Mouse (Mus musculus) B cell, adult 62 days (primary cell): ENCODE results near the gene Peak1. TPM values are rescaled to one million over a fixed set of nuclear protein-coding genes. Genes with fewer than 3 reads are reported as not detected.

Experiments used
- total RNA-seq: library from RNA; stranded (reverse); gene quantifications from 4 replicates; pipeline ENCODE4 v1.2.4, GENCODE M21; 2023

Peak1 gene
- 26.5 to 31.9 TPM (median 29.4 TPM) in 4 replicates for total RNA-seq

DNA sequence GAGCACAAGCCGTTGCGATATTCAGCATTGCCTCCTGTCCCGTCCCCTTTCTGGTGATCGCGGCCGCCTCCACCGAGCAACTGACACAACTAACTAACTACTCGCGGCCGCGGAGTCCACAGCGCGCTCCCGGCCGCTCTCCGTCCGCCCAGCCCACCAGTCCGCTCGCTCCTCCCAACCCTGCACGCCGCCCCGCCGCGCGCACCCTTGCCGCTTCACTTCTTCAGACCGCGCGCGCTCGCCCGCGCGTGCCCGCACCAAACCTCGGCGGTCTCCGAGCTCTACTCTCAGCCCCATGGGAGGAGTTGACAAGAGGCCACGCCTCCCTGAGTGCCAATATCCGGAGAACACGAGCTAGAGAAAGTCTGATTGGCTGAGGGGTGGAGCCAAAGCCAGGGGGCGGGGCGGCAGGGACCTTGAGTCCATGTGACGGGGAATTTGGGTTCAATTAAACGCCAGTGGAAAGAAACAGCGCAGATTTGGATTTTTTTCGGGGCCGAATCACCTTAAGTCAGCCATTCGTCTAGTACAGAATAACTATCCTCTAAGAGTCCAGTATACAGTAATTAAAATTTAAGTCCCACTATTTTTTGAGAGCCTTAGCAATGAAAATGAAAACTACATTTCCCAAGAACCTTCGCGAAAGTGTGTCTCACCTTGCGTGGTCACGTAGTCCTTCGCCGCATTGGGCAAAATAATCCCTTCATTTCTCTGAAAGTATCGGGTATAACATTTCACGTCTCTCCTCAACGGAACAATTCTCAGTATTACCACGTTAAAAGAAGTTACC, at the start of gene Peak1, which contains the start of gene Hmg20a:
Gene Peak1, minus strand, starts transcription at position 120 of the 790 bp plus-strand sequence.
Gene Hmg20a, plus strand, starts transcription at position 662 of the 790 bp plus-strand sequence.

GRCm38 (mm10) chr9:56165377-56165776, 252.5 kb downstream of the Peak1 start, which contains the start of gene Tspan3:
TSS of gene Tspan3 (minus strand) at chr9:56165477.

Other genes with a start within 250 kb of the Peak1 start
- gene Hmg20a, start 542 bp upstream of the Peak1 start, total RNA-seq: 50.9 to 59.3 TPM (median 56.3 TPM) in 4 replicates